Mouse (Mus musculus): ENCODE measurements at regions not wholly inside any gene's neighbourhood (a gene's known extent, or its start where the extent isn't known, plus 50 kb on each side); places are given as distances from the start of the nearest gene placed in this dataset.

DNA sequence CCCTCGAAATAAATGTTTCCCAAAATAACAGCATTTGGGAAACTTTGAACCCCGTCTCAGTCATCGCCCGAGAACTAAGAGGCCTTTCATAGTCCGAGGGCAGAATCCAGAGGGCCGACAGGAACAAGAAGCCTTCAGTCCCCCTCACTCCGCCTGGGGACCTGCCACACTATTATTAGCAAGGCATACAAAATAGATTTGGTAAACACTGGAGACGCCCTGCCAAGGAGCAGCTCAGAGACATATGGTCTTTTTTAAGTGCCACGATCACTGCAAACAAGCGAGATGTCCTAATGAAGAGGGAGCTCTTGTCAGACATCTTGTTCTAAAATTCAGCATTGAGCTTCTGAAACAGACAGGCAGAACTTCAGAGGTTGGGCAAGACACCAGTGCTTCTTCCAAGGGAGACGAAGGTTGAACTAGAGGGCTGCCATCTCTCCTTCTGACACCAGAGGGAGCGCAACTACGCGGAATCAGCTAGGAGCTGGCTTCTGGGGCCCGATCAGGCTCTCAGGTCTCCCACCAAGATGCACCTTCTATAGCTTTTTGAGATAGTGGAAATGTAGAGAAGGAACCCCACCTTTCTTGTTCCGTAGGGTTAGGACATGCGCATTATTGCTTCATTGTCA is 226.2 kb downstream of the Rnf144b start:
- no peak overlapping the region for H3K27ac ChIP-seq
- WGBS = 40% methylated on average over 17 of the region's 17 CpGs
- ATAC-seq (ENCODE audit: low FRiP score) = no peak
- no peaks in the 10 kb centered on the region for H3K36me3 ChIP-seq
- H3K27me3 ChIP-seq = 0 out of 2 replicates have a peak, but pooled peaks cover 3% of the 10 kb centered on the region
- no peaks in the 10 kb centered on the region for H3K9me3 ChIP-seq
- H3K9ac ChIP-seq = no peak overlapping the region
- H3K4me2 ChIP-seq = no peak overlapping the region
- H3K4me3 ChIP-seq = no peak overlapping the region
- H3K4me1 ChIP-seq (replicated peaks) = no peaks in the 10 kb centered on the region

DNA sequence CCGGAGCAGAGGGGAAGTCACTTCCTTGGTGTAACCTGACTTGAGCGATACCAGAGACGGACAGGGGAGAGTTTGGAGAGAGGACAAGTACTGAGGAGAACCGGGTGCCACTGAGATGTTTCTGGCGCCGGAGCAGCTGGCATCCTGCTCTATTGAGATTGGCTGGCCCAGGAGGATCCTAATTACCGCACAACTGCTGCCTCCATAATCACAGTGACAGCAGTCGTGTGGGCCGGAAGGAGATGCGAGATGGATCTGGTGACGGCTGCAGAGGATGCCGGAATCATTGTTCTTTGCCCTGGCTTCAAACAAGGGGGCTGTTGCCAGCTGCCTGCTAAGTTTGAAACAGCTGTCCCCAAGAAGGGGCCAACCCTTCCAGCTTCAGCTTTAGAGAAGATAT is 232.0 kb downstream of the Rnf144b start:
- ATAC-seq (ENCODE audit: low FRiP score) = no peak
- H3K4me1 ChIP-seq (replicated peaks) = peaks cover 10% of the 10 kb centered on the region
- H3K36me3 ChIP-seq = no peaks in the 10 kb centered on the region
- no peak overlapping the region for H3K27ac ChIP-seq
- no peak overlapping the region for H3K9ac ChIP-seq
- no peak overlapping the region for H3K4me3 ChIP-seq
- 0 out of 2 replicates have a peak, but pooled peaks cover 3% of the 10 kb centered on the region for H3K27me3 ChIP-seq
- WGBS = 64% methylated on average over 12 of the region's 12 CpGs
- H3K4me2 ChIP-seq = no peak overlapping the region
- H3K9me3 ChIP-seq = no peaks in the 10 kb centered on the region

DNA sequence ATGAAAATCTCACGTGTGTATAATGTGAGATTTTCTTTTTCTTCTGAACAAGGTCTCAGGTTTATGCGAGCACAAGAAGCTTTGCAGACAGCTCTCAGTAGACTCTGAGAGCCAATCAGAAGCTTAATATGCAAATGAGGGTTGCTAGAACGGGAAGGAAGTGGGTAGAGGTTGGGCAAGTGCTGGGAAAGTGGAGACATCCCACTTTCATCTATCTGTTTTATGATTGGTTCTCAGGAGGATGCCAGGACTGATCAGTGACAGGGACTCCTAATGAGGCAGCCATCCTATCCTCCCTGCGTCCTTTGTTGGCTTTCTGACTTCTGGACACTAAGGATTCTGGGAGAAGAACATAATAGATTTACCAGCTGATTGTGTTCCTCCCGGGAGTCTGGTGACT is 232.7 kb downstream of the Rnf144b start:
- no peak overlapping the region for H3K27ac ChIP-seq
- H3K4me3 ChIP-seq = no peak overlapping the region
- H3K4me1 ChIP-seq (replicated peaks) = peaks cover 10% of the 10 kb centered on the region
- H3K36me3 ChIP-seq = no peaks in the 10 kb centered on the region
- no peak overlapping the region for H3K9ac ChIP-seq
- no peaks in the 10 kb centered on the region for H3K9me3 ChIP-seq
- no peak overlapping the region for H3K4me2 ChIP-seq
- ATAC-seq (ENCODE audit: low FRiP score) = no peak
- WGBS = 53% methylated on average over 5 of the region's 5 CpGs
- 0 out of 2 replicates have a peak, but pooled peaks cover 3% of the 10 kb centered on the region for H3K27me3 ChIP-seq

DNA sequence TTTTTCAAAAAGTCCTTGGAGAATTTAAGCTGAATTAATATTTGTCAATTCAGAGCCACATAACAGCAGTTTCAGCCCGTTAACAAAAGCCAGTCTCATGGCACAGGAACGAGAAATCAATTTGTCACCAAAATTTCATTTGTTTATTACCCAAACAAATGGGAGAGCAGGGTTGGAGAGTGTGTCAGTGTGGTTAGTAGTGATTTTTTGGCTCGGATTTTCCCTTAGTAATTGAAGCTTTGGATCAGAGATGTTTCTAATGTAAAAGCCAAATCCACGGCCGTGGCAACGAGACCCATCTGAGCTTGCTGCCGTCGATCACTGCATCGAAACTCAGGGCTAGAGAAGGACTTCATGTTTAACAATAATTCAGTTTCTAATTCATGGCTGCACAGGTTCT is 236.5 kb downstream of the Rnf144b start:
- ATAC-seq (ENCODE audit: low FRiP score) = no peak
- Histone ChIP-seq H3K9me3 (no peaks in the 10 kb centered on the region), H3K4me1 (replicated peaks) (peaks cover 10% of the 10 kb centered on the region), H3K4me2 (no peak overlapping the region), H3K36me3 (no peaks in the 10 kb centered on the region), H3K27ac (no peak overlapping the region), H3K9ac (no peak overlapping the region), H3K4me3 (no peak overlapping the region), H3K27me3 (no peaks in the 10 kb centered on the region)
- 73% methylated on average over 9 of the region's 9 CpGs for WGBS

DNA sequence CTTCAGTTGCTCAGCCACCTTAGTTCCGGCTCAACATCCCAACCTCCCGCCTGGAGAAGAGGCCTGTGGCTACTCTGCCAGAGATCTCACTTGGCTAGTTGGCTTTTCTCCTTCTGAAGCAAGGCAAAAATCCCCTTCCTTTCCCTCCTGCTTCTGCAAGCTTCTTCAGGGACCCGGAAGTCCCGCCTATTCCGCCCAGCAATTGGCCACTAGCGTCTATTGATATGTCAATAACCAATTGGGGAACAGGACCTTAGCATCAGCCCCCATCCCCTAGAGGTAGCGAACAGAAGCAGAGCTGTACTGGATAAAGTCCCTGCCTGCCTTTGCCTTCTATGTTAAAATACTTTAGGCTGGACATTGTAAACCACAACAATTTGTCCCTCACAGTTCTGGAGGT is 243.3 kb downstream of the Rnf144b start:
- Histone ChIP-seq H3K4me1 (replicated peaks) (peaks cover 9% of the 10 kb centered on the region), H3K27me3 (no peaks in the 10 kb centered on the region), H3K9ac (no peak overlapping the region), H3K4me3 (no peak overlapping the region), H3K4me2 (no peak overlapping the region), H3K27ac (no peak overlapping the region), H3K9me3 (no peaks in the 10 kb centered on the region), H3K36me3 (no peaks in the 10 kb centered on the region)
- WGBS = 80% methylated on average over 7 of the region's 7 CpGs
- no peak for ATAC-seq (ENCODE audit: low FRiP score)

DNA sequence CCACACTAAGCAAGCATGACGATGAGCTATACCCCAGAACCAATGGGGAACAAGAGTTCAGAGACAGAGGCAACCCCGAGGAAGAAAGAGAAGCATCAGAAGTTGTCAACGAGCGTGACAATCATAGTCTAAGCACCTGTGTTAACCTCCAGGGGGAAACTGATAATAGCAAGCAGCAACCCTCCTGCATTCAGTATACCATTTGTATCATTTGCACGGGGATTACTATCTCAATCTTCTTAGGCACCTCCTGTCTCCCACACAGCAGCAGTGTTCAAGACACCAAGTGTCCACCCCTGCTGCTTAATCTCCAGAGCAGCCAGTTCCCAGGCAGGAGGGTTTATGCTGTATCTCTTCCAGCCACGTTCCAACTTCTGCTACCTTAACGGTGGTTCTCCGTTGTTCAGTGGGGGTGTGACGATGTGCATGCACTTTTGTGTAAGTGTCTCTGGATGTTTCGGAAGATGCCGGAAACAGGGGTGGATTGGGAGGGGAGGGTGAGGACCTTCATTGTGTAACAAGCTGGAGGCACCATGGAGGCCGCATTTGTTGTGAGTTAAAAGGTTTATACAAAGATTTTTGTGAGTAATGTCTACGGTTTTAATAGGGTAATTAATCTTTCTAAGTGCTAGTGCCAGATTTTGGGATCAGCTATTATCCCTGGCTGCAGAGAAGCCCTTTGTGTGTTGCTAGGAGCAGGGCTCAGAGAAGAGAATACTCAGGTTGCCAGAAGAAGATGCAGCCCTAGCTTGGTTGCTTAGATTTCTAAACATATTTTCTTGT is 245.8 kb downstream of the Rnf144b start:
- H3K27ac ChIP-seq = peak overlapping the region; percentile 52; the same call in 1 of the 2 replicates

GRCm38 (mm10) chr13:47374583-47374982 is 252.1 kb downstream of the Rnf144b start:
- 63% methylated on average over 1 of the region's 1 CpGs for WGBS
- Histone ChIP-seq H3K9ac (no peak overlapping the region), H3K4me2 (no peak overlapping the region), H3K27me3 (no peaks in the 10 kb centered on the region), H3K9me3 (no peaks in the 10 kb centered on the region), H3K4me1 (replicated peaks) (no peaks in the 10 kb centered on the region), H3K4me3 (no peak overlapping the region), H3K27ac (no peak overlapping the region), H3K36me3 (no peaks in the 10 kb centered on the region)
- ATAC-seq (ENCODE audit: low FRiP score) = no peak

More for the DNA sequence above, 245.8 kb downstream of the Rnf144b start:
- ATAC-seq (ENCODE audit: low FRiP score) = no peak
- 34% methylated on average over 13 of the region's 13 CpGs for WGBS
- no peak overlapping the region; the same call in 1 of the 2 replicates for H3K4me2 ChIP-seq
- no peaks in the 10 kb centered on the region for H3K9me3 ChIP-seq
- H3K4me1 ChIP-seq (replicated peaks) = peaks cover 9% of the 10 kb centered on the region
- no peaks in the 10 kb centered on the region for H3K27me3 ChIP-seq
- H3K9ac ChIP-seq = no peak overlapping the region
- no peak overlapping the region for H3K4me3 ChIP-seq
- H3K36me3 ChIP-seq = no peaks in the 10 kb centered on the region

DNA sequence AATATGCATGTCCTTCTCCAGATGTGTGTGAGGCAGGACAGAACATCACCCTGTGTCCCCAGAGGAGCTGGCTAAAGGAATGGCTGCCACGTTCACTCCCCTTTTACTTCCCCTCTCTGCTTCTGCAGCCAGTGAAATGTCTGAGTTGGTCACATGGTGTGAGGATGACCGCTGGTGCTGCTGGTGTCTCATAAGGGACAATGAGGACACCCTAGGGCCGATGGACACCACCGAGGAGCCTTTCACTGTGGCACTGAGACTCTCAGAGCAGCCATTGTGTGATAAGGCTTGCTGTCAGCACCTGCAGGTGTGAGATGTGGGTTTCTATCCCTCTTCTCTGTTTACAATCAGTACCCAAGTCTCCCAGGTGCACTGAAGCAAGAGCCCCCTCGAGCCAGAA is 268.6 kb downstream of the Rnf144b start:
- Histone ChIP-seq H3K9me3 (no peaks in the 10 kb centered on the region), H3K9ac (no peak overlapping the region), H3K27me3 (no peaks in the 10 kb centered on the region), H3K4me1 (replicated peaks) (no peaks in the 10 kb centered on the region), H3K36me3 (no peaks in the 10 kb centered on the region), H3K4me2 (no peak overlapping the region), H3K27ac (no peak overlapping the region), H3K4me3 (no peak overlapping the region)
- WGBS = 52% methylated on average over 5 of the region's 5 CpGs
- no peak for ATAC-seq (ENCODE audit: low FRiP score)

DNA sequence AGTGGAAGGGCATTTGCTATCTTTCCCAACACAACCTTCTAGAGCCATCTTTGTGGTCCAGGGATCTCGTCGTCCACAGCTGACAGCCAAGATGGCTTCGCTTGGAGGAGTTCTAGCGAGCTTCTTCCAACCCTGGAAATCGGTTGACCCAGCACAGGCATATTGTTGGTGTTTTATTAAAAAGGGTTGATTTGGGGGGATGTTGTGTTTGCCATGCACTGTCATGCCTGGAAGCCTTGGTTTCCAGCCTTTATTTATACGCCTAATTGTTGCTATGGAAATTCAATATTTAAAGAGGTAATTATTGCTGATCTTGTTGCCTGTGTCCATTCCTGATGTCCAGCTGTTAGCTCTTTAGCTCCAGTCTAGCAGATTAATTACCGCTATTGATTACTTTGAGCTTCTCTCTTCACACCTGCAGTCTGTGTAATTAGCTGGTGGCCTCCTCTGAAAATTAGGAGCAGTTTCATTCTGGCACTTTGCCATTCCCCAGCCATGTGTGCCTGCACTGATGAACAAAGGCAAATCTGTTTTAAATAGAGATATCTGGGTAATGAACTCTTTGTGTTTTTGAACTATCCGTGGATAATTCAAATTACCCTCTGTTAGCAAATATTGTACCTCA is 275.4 kb downstream of the Rnf144b start:
- Histone ChIP-seq H3K4me3 (no peak overlapping the region), H3K4me2 (no peak overlapping the region), H3K36me3 (no peaks in the 10 kb centered on the region), H3K9me3 (no peaks in the 10 kb centered on the region), H3K27ac (peak overlapping the region; percentile 58; the same call in 1 of the 2 replicates), H3K9ac (no peak overlapping the region), H3K27me3 (no peaks in the 10 kb centered on the region), H3K4me1 (replicated peaks) (peaks cover 14% of the 10 kb centered on the region)
- no peak for ATAC-seq (ENCODE audit: low FRiP score)
- 53% methylated on average over 8 of the region's 8 CpGs for whole genome bisulfite sequencing

- H3K9me3 ChIP-seq = no peaks in the 10 kb centered on the region
- H3K4me2 ChIP-seq = no peak overlapping the region
- no peak overlapping the region for H3K4me3 ChIP-seq
- H3K4me1 ChIP-seq (replicated peaks) = peaks cover 14% of the 10 kb centered on the region
- no peak overlapping the region for H3K27ac ChIP-seq
- WGBS = 71% methylated on average over 5 of the region's 5 CpGs
- H3K27me3 ChIP-seq = no peaks in the 10 kb centered on the region
- H3K9ac ChIP-seq = no peak overlapping the region
- ATAC-seq (ENCODE audit: low FRiP score) = no peak
- H3K36me3 ChIP-seq = no peaks in the 10 kb centered on the region
Observed at GRCm38 (mm10) chr13:47398976-47399375, 276.5 kb downstream of the Rnf144b start.

DNA sequence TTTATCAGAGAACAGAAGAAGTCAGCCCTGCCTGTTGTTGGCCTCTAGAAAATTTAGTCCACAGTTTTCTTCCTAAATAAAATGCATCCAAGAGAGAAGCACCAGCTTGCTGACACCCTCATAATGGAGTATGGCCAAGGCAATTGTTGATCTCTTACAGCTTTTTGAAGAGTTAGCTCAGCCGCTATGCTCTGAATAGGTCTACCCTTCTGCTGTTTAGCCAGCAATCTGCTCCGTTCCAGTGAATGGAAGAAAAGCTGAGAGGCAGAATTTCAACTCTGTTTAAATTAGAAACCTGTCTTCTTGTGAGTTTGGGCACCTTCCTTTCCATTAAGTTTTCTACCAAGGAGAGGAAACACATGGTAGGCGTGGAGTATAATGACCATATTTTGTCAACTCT is 290.8 kb downstream of the Rnf144b start:
- H3K4me2 ChIP-seq = no peak overlapping the region
- no peaks in the 10 kb centered on the region for H3K36me3 ChIP-seq
- no peak overlapping the region for H3K27ac ChIP-seq
- ATAC-seq (ENCODE audit: low FRiP score) = no peak
- no peak overlapping the region for H3K4me3 ChIP-seq
- H3K9ac ChIP-seq = no peak overlapping the region
- H3K9me3 ChIP-seq = no peaks in the 10 kb centered on the region
- no peaks in the 10 kb centered on the region for H3K4me1 ChIP-seq (replicated peaks)
- WGBS = 85% methylated on average over 3 of the region's 3 CpGs
- H3K27me3 ChIP-seq = no peaks in the 10 kb centered on the region

GRCm38 (mm10) chr13:47413940-47414339 is 291.5 kb downstream of the Rnf144b start:
- no peaks in the 10 kb centered on the region for H3K4me1 ChIP-seq (replicated peaks)
- H3K36me3 ChIP-seq = no peaks in the 10 kb centered on the region
- WGBS = 73% methylated on average over 9 of the region's 9 CpGs
- H3K9me3 ChIP-seq = no peaks in the 10 kb centered on the region
- no peak overlapping the region for H3K4me2 ChIP-seq
- no peak overlapping the region for H3K4me3 ChIP-seq
- H3K27ac ChIP-seq = no peak overlapping the region
- no peak overlapping the region for H3K9ac ChIP-seq
- H3K27me3 ChIP-seq = no peaks in the 10 kb centered on the region
- ATAC-seq (ENCODE audit: low FRiP score) = no peak
